Mouse (Mus musculus) erythroblast, embryonic 14.5 days (primary cell): ENCODE measurements around the gene Asap3.

Experiments used
- GATA1 ChIP-seq: IDR thresholded peaks from 2 replicates; pipeline ENCODE4 v1.6.1; 2012; ENCODE audit warnings: low read length, inconsistent platforms, mixed read lengths
- TAL1 ChIP-seq: IDR thresholded peaks from 3 replicates; pipeline ENCODE4 v1.6.1; 2012; ENCODE audit warnings: low read length, inconsistent platforms, mixed read lengths

- no peak for TF ChIP-seq GATA1
- no peak for TF ChIP-seq TAL1
Observed at GRCm38 (mm10) chr4:136158498-136158897, 47.7 kb upstream of the Asap3 start.
